Mouse (Mus musculus) heart, postnatal 0 days (tissue): ENCODE measurements at regions not wholly inside any gene's neighbourhood (a gene's known extent, or its start where the extent isn't known, plus 50 kb on each side); places are given as distances from the start of the nearest gene placed in this dataset.

Experiments used
- CTCF ChIP-seq: IDR thresholded peaks from 2 replicates; pipeline ENCODE4 v1.5.1; 2016; ENCODE audit warnings: antibody characterized with exemption, control low read depth, low read depth
- EP300 ChIP-seq: IDR thresholded peaks from 2 replicates; pipeline ENCODE4 v1.6.1; 2016; ENCODE audit warnings: antibody characterized with exemption, low read depth

DNA sequence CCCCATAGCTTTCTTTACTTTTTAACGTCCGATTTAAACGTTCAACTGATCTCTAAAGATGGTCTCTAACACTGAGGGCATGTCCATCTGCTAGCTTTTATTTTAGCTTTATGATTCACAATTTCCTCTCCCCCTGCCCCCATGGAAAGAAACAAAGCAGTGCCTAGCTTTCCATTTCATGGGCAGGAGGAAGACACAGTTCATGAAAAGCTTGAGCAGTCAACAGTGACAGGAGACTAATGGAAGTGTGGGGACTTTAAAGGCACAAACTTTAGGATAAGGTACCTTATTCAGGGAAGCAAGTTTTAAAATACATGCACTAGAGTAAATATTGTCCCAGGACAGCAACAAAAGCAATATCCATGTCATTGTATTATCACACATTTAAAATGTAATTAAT lies 598.4 kb upstream of the Robo1 start:
- TF ChIP-seq CTCF = no peak
- TF ChIP-seq EP300 = no peak
